Mouse (Mus musculus) MEL (cell line): ENCODE measurements at regions not wholly inside any gene's neighbourhood (a gene's known extent, or its start where the extent isn't known, plus 50 kb on each side); places are given as distances from the start of the nearest gene placed in this dataset.

Experiments used
- DNase-seq: peaks from one replicate; pipeline ENCODE4 v3.0.0; 2011; ENCODE audit warnings: low read depth, low spot score
- H3K27ac ChIP-seq: 2 replicates; pipeline ENCODE4 v1.5.1; 2012; ENCODE audit warnings: low read depth, mild to moderate bottlenecking, control low read depth, low read length, moderate library complexity; ENCODE audit not compliant: control insufficient read depth
- H3K27me3 ChIP-seq, 2 experiments: fragments of 150-350 bp in 1 of 2; sonication (generic) in 1 of 2; 2 replicates each; pipeline ENCODE4 v1.6.1; 2012; ENCODE audit warnings: low read length in 2 of 2, mild to moderate bottlenecking in 2 of 2, improper control_type of control experiment in 1 of 2, moderate library complexity in 1 of 2; ENCODE audit not compliant: insufficient read depth in 2 of 2, control insufficient read depth in 1 of 2
- H3K36me3 ChIP-seq, 2 experiments: 2 replicates each; pipeline ENCODE4 v1.6.1; 2012 to 2014; ENCODE audit warnings: low read length in 2 of 2, improper control_type of control experiment in 1 of 2, inconsistent platforms in 1 of 2, mild to moderate bottlenecking in 1 of 2; ENCODE audit not compliant: insufficient read depth in 2 of 2, control insufficient read depth in 1 of 2
- H3K4me1 ChIP-seq, 2 experiments: fragments of 150-350 bp in 1 of 2; sonication (generic) in 1 of 2; 2 replicates each; pipeline ENCODE4 v1.6.1; 2012; ENCODE audit warnings: low read length in 2 of 2, improper control_type of control experiment in 1 of 2, mild to moderate bottlenecking in 1 of 2; ENCODE audit not compliant: insufficient read depth in 2 of 2, control insufficient read depth in 1 of 2
- H3K4me3 ChIP-seq, 2 experiments: fragments of 150-350 bp in 1 of 2; sonication (generic) in 1 of 2; 2 replicates each; pipeline ENCODE4 v1.5.1; 2012; ENCODE audit warnings: low read depth in 2 of 2, low read length in 2 of 2, mild to moderate bottlenecking in 2 of 2, moderate library complexity in 2 of 2, control low read depth in 1 of 2, improper control_type of control experiment in 1 of 2; ENCODE audit not compliant: control insufficient read depth in 1 of 2, insufficient read depth in 1 of 2
- H3K79me2 ChIP-seq: 2 replicates; pipeline ENCODE4 v1.6.1; 2012; ENCODE audit warnings: mild to moderate bottlenecking, low read length, moderate library complexity; ENCODE audit not compliant: control insufficient read depth, poor library complexity, insufficient read depth
- H3K9ac ChIP-seq: 2 replicates; pipeline ENCODE4 v1.6.1; 2012; ENCODE audit warnings: low read depth, mild to moderate bottlenecking, control low read depth, low read length, moderate library complexity; ENCODE audit not compliant: control insufficient read depth, poor library complexity, severe bottlenecking
- H3K9me3 ChIP-seq: fragments of 150-350 bp; sonication (generic); replicated peaks from 2 replicates; pipeline ENCODE4 v1.6.1; 2012; ENCODE audit warnings: mild to moderate bottlenecking, low read length, improper control_type of control experiment, moderate library complexity; ENCODE audit not compliant: insufficient read depth
- CHD1 ChIP-seq: IDR thresholded peaks from 2 replicates; pipeline ENCODE4 v1.6.1; 2012; ENCODE audit warnings: low read depth, mild to moderate bottlenecking, inconsistent platforms, low read length, improper control_type of control experiment
- CHD2 ChIP-seq: IDR thresholded peaks from 2 replicates; pipeline ENCODE4 v1.6.1; 2011; ENCODE audit warnings: low read length, improper control_type of control experiment
- E2F4 ChIP-seq: IDR thresholded peaks from 2 replicates; pipeline ENCODE4 v1.6.1; 2011; ENCODE audit warnings: low read depth, low read length, improper control_type of control experiment, borderline replicate concordance
- ELF1 ChIP-seq: IDR thresholded peaks from 2 replicates; pipeline ENCODE4 v1.6.1; 2014; ENCODE audit warnings: low read depth, mild to moderate bottlenecking, inconsistent platforms, low read length, improper control_type of control experiment, moderate library complexity
- GATA1 ChIP-seq: IDR thresholded peaks from 2 replicates; pipeline ENCODE4 v1.6.1; 2011; ENCODE audit warnings: low read depth, low read length, improper control_type of control experiment
- HCFC1 ChIP-seq: IDR thresholded peaks from 2 replicates; pipeline ENCODE4 v1.6.1; 2012; ENCODE audit warnings: low read depth, mild to moderate bottlenecking, inconsistent platforms, low read length, improper control_type of control experiment, moderate library complexity
- MAFK ChIP-seq: IDR thresholded peaks from 2 replicates; pipeline ENCODE4 v1.6.1; 2011; ENCODE audit warnings: low read depth, mild to moderate bottlenecking, low read length, improper control_type of control experiment, borderline replicate concordance
- MAX ChIP-seq: IDR thresholded peaks from 2 replicates; pipeline ENCODE4 v1.6.1; 2011; ENCODE audit warnings: low read length, improper control_type of control experiment
- MXI1 ChIP-seq: IDR thresholded peaks from 2 replicates; pipeline ENCODE4 v1.6.1; 2011; ENCODE audit warnings: mild to moderate bottlenecking, low read depth, low read length, improper control_type of control experiment
- MYB ChIP-seq: IDR thresholded peaks from 2 replicates; pipeline ENCODE4 v1.6.1; 2011; ENCODE audit warnings: mild to moderate bottlenecking, low read depth, low read length, improper control_type of control experiment
- NELFE ChIP-seq: IDR thresholded peaks from 2 replicates; pipeline ENCODE4 v1.6.1; 2011; ENCODE audit warnings: low read depth, low read length, improper control_type of control experiment
- NRF1 ChIP-seq: IDR thresholded peaks from 2 replicates; pipeline ENCODE4 v1.6.1; 2014; ENCODE audit warnings: low read depth, mild to moderate bottlenecking, inconsistent platforms, low read length, improper control_type of control experiment, moderate library complexity; ENCODE audit not compliant: poor library complexity, insufficient read depth, severe bottlenecking
- POLR2AphosphoS2 ChIP-seq: IDR thresholded peaks from 2 replicates; pipeline ENCODE4 v1.6.1; 2011; ENCODE audit warnings: low read length, improper control_type of control experiment
- POLR2AphosphoS5 ChIP-seq: IDR thresholded peaks from 2 replicates; pipeline ENCODE4 v1.6.1; 2012; ENCODE audit warnings: low read depth, borderline replicate concordance, mild to moderate bottlenecking, inconsistent platforms, low read length, moderate library complexity, mixed read lengths
- RCOR1 ChIP-seq: IDR thresholded peaks from 2 replicates; pipeline ENCODE4 v1.6.1; 2012; ENCODE audit warnings: low read depth, mild to moderate bottlenecking, inconsistent platforms, low read length, improper control_type of control experiment
- SIN3A ChIP-seq: IDR thresholded peaks from 2 replicates; pipeline ENCODE4 v1.6.1; 2012; ENCODE audit warnings: low read length, improper control_type of control experiment, inconsistent platforms
- SMC3 ChIP-seq: IDR thresholded peaks from 2 replicates; pipeline ENCODE4 v1.6.1; 2011; ENCODE audit warnings: low read depth, low read length, improper control_type of control experiment
- TBP ChIP-seq: IDR thresholded peaks from 2 replicates; pipeline ENCODE4 v1.8.0; 2011; ENCODE audit warnings: low read depth, low read length, improper control_type of control experiment
- USF2 ChIP-seq, 2 experiments: IDR thresholded peaks; 2 replicates each; pipeline ENCODE4 v1.6.1; 2011 to 2012; ENCODE audit warnings: improper control_type of control experiment in 2 of 2, low read length in 2 of 2, borderline replicate concordance in 1 of 2, inconsistent platforms in 1 of 2, low read depth in 1 of 2, mild to moderate bottlenecking in 1 of 2; ENCODE audit not compliant: insufficient read depth in 1 of 2
- ZKSCAN1 ChIP-seq: IDR thresholded peaks from 2 replicates; pipeline ENCODE4 v1.6.1; 2012; ENCODE audit warnings: low read depth, mild to moderate bottlenecking, inconsistent platforms, low read length, improper control_type of control experiment, moderate library complexity
- ZMIZ1 ChIP-seq: IDR thresholded peaks from 2 replicates; pipeline ENCODE4 v1.6.1; 2012; ENCODE audit warnings: low read depth, mild to moderate bottlenecking, inconsistent platforms, low read length, improper control_type of control experiment, moderate library complexity

GRCm38 (mm10) chr11:10153836-10154235 lies 960.2 kb upstream of the Vwc2 start:
- DNase-seq: no peak
- no peaks in the 10 kb centered on the region for H3K27me3 ChIP-seq
- no peaks in the 10 kb centered on the region for H3K4me1 ChIP-seq
- no peak overlapping the region for H3K27ac ChIP-seq
- no peak overlapping the region for H3K4me3 ChIP-seq
- TF ChIP-seq POLR2AphosphoS2: no peak
- TF ChIP-seq ELF1: no peak
- no peak for TF ChIP-seq MAFK
- TF ChIP-seq TBP: no peak
- no peak for TF ChIP-seq E2F4
- no peak for TF ChIP-seq ZKSCAN1
- no peak for TF ChIP-seq NRF1
- no peak for TF ChIP-seq SMC3
- TF ChIP-seq USF2 (IDR thresholded peaks at IDR 0.05; ENCODE audit: borderline replicate concordance in 1 of 2, insufficient read depth in 1 of 2, low read depth in 1 of 2, low read length in 2 of 2): no peak
- no peak for TF ChIP-seq ZMIZ1
- no peak for TF ChIP-seq MXI1
- TF ChIP-seq MYB: no peak
- no peak for TF ChIP-seq HCFC1
- no peak for TF ChIP-seq SIN3A
- no peak for TF ChIP-seq RCOR1
- TF ChIP-seq, all 39 proteins: peak for 0
- no peaks in the 10 kb centered on the region for H3K9me3 ChIP-seq
- no peak overlapping the region for H3K9ac ChIP-seq
- no peaks in the 10 kb centered on the region for H3K36me3 ChIP-seq
- no peaks in the 10 kb centered on the region for H3K79me2 ChIP-seq

GRCm38 (mm10) chr11:10193738-10194137 lies 920.3 kb upstream of the Vwc2 start:
- DNase-seq: no peak
- H3K36me3 ChIP-seq: no peaks in the 10 kb centered on the region
- H3K4me1 ChIP-seq: no peaks in the 10 kb centered on the region
- H3K9me3 ChIP-seq: no peaks in the 10 kb centered on the region
- no peaks in the 10 kb centered on the region for H3K79me2 ChIP-seq
- H3K9ac ChIP-seq: no peak overlapping the region
- H3K27ac ChIP-seq: no peak overlapping the region
- H3K27me3 ChIP-seq: no peaks in the 10 kb centered on the region
- no peak for TF ChIP-seq GATA1
- no peak for TF ChIP-seq MXI1
- no peak for TF ChIP-seq CHD2
- no peak for TF ChIP-seq NELFE
- TF ChIP-seq MAX: no peak
- TF ChIP-seq POLR2AphosphoS5: no peak
- TF ChIP-seq ELF1: no peak
- no peak for TF ChIP-seq CHD1
- no peak for TF ChIP-seq SMC3
- TF ChIP-seq, all 39 proteins: peak for 0
- no peak overlapping the region for H3K4me3 ChIP-seq
